Mouse (Mus musculus): Measurements from ENCODE around the gene Zfp54. TPM values are rescaled to one million over a fixed set of nuclear protein-coding genes. Genes with fewer than 3 reads are reported as not detected.
"Not testable (repeated sequence)": the region's sequence is repeated elsewhere in the genome, so short reads cannot be mapped to it uniquely, and the experiment has no call there.

Zfp54 gene
- 1.7 and 1.9 TPM in 2 replicates for polyA plus RNA-seq (2015; fragmentation: Nextera tagmentation; extraction: Ambion mirVana)

- ATAC-seq (ENCODE audit: low read depth) = peak; percentile 100
- H3K27me3 ChIP-seq (ENCODE audit: control insufficient read depth, insufficient read depth, low read depth, low read length) = no peaks in the 10 kb centered on the region
- H3K36me3 ChIP-seq (ENCODE audit: control insufficient read depth, insufficient read depth) = no peaks in the 10 kb centered on the region
- peak within 1 kb of the TSS; percentile 67 for H3K4me3 ChIP-seq (ENCODE audit: low read depth, low read length)
- peak within 1 kb of the TSS; percentile 86 for H3K27ac ChIP-seq (ENCODE audit: low read length)
- peaks cover 7% of the 10 kb centered on the region; the same call in 1 of the 2 replicates for H3K4me1 ChIP-seq (ENCODE audit: control insufficient read depth, low read depth, low read length)
- peak within 1 kb of the TSS; percentile 85 for H3K4me2 ChIP-seq (ENCODE audit: low read depth, low read length)
- H3K9me3 ChIP-seq (replicated peaks; ENCODE audit: control insufficient read depth, low read length) = no peaks in the 10 kb centered on the region
- WGBS (ENCODE audit: insufficient replicate concordance) = under 1% methylated on average over 22 of the region's 22 CpGs
- peak within 1 kb of the TSS; percentile 60 for H3K9ac ChIP-seq (ENCODE audit: low read depth, low read length)
Observed at GRCm38 (mm10) chr17:21422664-21423599, at the start of gene Zfp54. Gene Zfp54 (plus strand): TSS chr17:21423227.

GRCm38 (mm10) chr17:21375311-21375710, 47.7 kb upstream of the Zfp54 start:
- no peak overlapping the region for H3K4me3 ChIP-seq (ENCODE audit: low read depth, low read length)
- no peak for ATAC-seq (ENCODE audit: low read depth)
- WGBS (ENCODE audit: insufficient replicate concordance) = 60% methylated on average over 1 of the region's 1 CpGs

GRCm38 (mm10) chr17:21383391-21384056, 39.5 kb upstream of the Zfp54 start, which contains the start of gene Zfp677:
Gene Zfp677 (plus strand): TSS chr17:21383748.
- WGBS (ENCODE audit: insufficient replicate concordance) = 2% methylated on average over 20 of the region's 20 CpGs
- peak within 1 kb of the TSS; percentile 66 for H3K4me2 ChIP-seq (ENCODE audit: low read depth, low read length)
- H3K9ac ChIP-seq (ENCODE audit: low read depth, low read length) = no peak within 1 kb of the TSS
- H3K4me1 ChIP-seq (ENCODE audit: control insufficient read depth, low read depth, low read length) = no peaks in the 10 kb centered on the region
- no peak within 1 kb of the TSS for H3K27ac ChIP-seq (ENCODE audit: low read length)
- H3K4me3 ChIP-seq (ENCODE audit: low read depth, low read length) = peak within 1 kb of the TSS; percentile 57
- ATAC-seq (ENCODE audit: low read depth) = peak; percentile 98
- H3K36me3 ChIP-seq (ENCODE audit: control insufficient read depth, insufficient read depth) = no peaks in the 10 kb centered on the region
- no peaks in the 10 kb centered on the region for H3K9me3 ChIP-seq (replicated peaks; ENCODE audit: control insufficient read depth, low read length)
- H3K27me3 ChIP-seq (ENCODE audit: control insufficient read depth, insufficient read depth, low read depth, low read length) = no peaks in the 10 kb centered on the region

More at GRCm38 (mm10) chr17:21375311-21375710, 47.7 kb upstream of the Zfp54 start:
- H3K9me3 ChIP-seq (replicated peaks; ENCODE audit: control insufficient read depth, low read length) = no peaks in the 10 kb centered on the region
- H3K9ac ChIP-seq (ENCODE audit: low read depth, low read length) = no peak overlapping the region
- H3K27ac ChIP-seq (ENCODE audit: low read length) = no peak overlapping the region
- H3K36me3 ChIP-seq (ENCODE audit: control insufficient read depth, insufficient read depth) = no peaks in the 10 kb centered on the region
- H3K4me1 ChIP-seq (ENCODE audit: control insufficient read depth, low read depth, low read length) = no peaks in the 10 kb centered on the region
- H3K27me3 ChIP-seq (ENCODE audit: control insufficient read depth, insufficient read depth, low read depth, low read length) = no peaks in the 10 kb centered on the region
- H3K4me2 ChIP-seq (ENCODE audit: low read depth, low read length) = no peak overlapping the region

- Histone ChIP-seq H3K27me3 (ENCODE audit: control insufficient read depth, insufficient read depth, low read depth, low read length) (no peaks in the 10 kb centered on the region), H3K4me1 (ENCODE audit: control insufficient read depth, low read depth, low read length) (no peaks in the 10 kb centered on the region), H3K9ac (ENCODE audit: low read depth, low read length) (no peak overlapping the region), H3K27ac (ENCODE audit: low read length) (no peak overlapping the region), H3K4me2 (ENCODE audit: low read depth, low read length) (peak overlapping the region; percentile 66), H3K36me3 (ENCODE audit: control insufficient read depth, insufficient read depth) (no peaks in the 10 kb centered on the region), H3K9me3 (replicated peaks; ENCODE audit: control insufficient read depth, low read length) (no peaks in the 10 kb centered on the region), H3K4me3 (ENCODE audit: low read depth, low read length) (peak overlapping the region; percentile 57)
- ATAC-seq (ENCODE audit: low read depth) = peak; percentile 25; the same call in 1 of the 2 replicates
- WGBS (ENCODE audit: insufficient replicate concordance) = 8% methylated on average over 8 of the region's 8 CpGs
Observed at GRCm38 (mm10) chr17:21384057-21384411, 39.0 kb upstream of the Zfp54 start.

GRCm38 (mm10) chr17:21438806-21439400, 15.9 kb downstream of the Zfp54 start:
- ATAC-seq (ENCODE audit: low read depth); H3K9me3 ChIP-seq (replicated peaks; ENCODE audit: control insufficient read depth, low read length); H3K27me3 ChIP-seq (ENCODE audit: control insufficient read depth, insufficient read depth, low read depth, low read length); H3K9ac ChIP-seq (ENCODE audit: low read depth, low read length); H3K4me2 ChIP-seq (ENCODE audit: low read depth, low read length); H3K4me1 ChIP-seq (ENCODE audit: control insufficient read depth, low read depth, low read length); H3K4me3 ChIP-seq (ENCODE audit: low read depth, low read length); H3K27ac ChIP-seq (ENCODE audit: low read length); H3K36me3 ChIP-seq (ENCODE audit: control insufficient read depth, insufficient read depth): not testable (repeated sequence)
- WGBS (ENCODE audit: insufficient replicate concordance) = 60% methylated on average over 9 of the region's 9 CpGs

GRCm38 (mm10) chr17:21449669-21450068, 26.6 kb downstream of the Zfp54 start:
- peak; percentile 71 for ATAC-seq (ENCODE audit: low read depth)
- Histone ChIP-seq H3K4me2 (ENCODE audit: low read depth, low read length) (peak overlapping the region; percentile 90), H3K4me1 (ENCODE audit: control insufficient read depth, low read depth, low read length) (peaks cover 4% of the 10 kb centered on the region), H3K9me3 (replicated peaks; ENCODE audit: control insufficient read depth, low read length) (no peaks in the 10 kb centered on the region), H3K4me3 (ENCODE audit: low read depth, low read length) (peak overlapping the region; percentile 87), H3K36me3 (ENCODE audit: control insufficient read depth, insufficient read depth) (no peaks in the 10 kb centered on the region), H3K27me3 (ENCODE audit: control insufficient read depth, insufficient read depth, low read depth, low read length) (no peaks in the 10 kb centered on the region), H3K9ac (ENCODE audit: low read depth, low read length) (peak overlapping the region; percentile 64), H3K27ac (ENCODE audit: low read length) (peak overlapping the region; percentile 89)
- 0% methylated on average over 3 of the region's 3 CpGs for whole genome bisulfite sequencing (ENCODE audit: insufficient replicate concordance)

GRCm38 (mm10) chr17:21450138-21450704, 27.2 kb downstream of the Zfp54 start, which contains the start of gene Zfp51:
Gene Zfp51 (plus strand): TSS chr17:21450374.
- no peaks in the 10 kb centered on the region for H3K9me3 ChIP-seq (replicated peaks; ENCODE audit: control insufficient read depth, low read length)
- H3K4me3 ChIP-seq (ENCODE audit: low read depth, low read length) = peak within 1 kb of the TSS; percentile 87
- peak within 1 kb of the TSS; percentile 64 for H3K9ac ChIP-seq (ENCODE audit: low read depth, low read length)
- peak; percentile 100 for ATAC-seq (ENCODE audit: low read depth)
- peaks cover 4% of the 10 kb centered on the region for H3K4me1 ChIP-seq (ENCODE audit: control insufficient read depth, low read depth, low read length)
- H3K27me3 ChIP-seq (ENCODE audit: control insufficient read depth, insufficient read depth, low read depth, low read length) = no peaks in the 10 kb centered on the region
- peak within 1 kb of the TSS; percentile 89 for H3K27ac ChIP-seq (ENCODE audit: low read length)
- H3K4me2 ChIP-seq (ENCODE audit: low read depth, low read length) = peak within 1 kb of the TSS; percentile 90
- WGBS (ENCODE audit: insufficient replicate concordance) = under 1% methylated on average over 26 of the region's 26 CpGs
- H3K36me3 ChIP-seq (ENCODE audit: control insufficient read depth, insufficient read depth) = no peaks in the 10 kb centered on the region

GRCm38 (mm10) chr17:21463550-21463949, 40.5 kb downstream of the Zfp54 start:
- WGBS (ENCODE audit: insufficient replicate concordance) = 82% methylated on average over 5 of the region's 5 CpGs

More at GRCm38 (mm10) chr17:21463550-21463949, 40.5 kb downstream of the Zfp54 start:
- H3K4me2 ChIP-seq (ENCODE audit: low read depth, low read length) = no peak overlapping the region
- no peak overlapping the region for H3K9ac ChIP-seq (ENCODE audit: low read depth, low read length)
- H3K4me3 ChIP-seq (ENCODE audit: low read depth, low read length) = no peak overlapping the region
- H3K27me3 ChIP-seq (ENCODE audit: control insufficient read depth, insufficient read depth, low read depth, low read length) = no peaks in the 10 kb centered on the region
- no peak overlapping the region for H3K27ac ChIP-seq (ENCODE audit: low read length)
- ATAC-seq (ENCODE audit: low read depth) = no peak
- peaks cover 13% of the 10 kb centered on the region for H3K36me3 ChIP-seq (ENCODE audit: control insufficient read depth, insufficient read depth)
- no peaks in the 10 kb centered on the region for H3K9me3 ChIP-seq (replicated peaks; ENCODE audit: control insufficient read depth, low read length)
- no peaks in the 10 kb centered on the region for H3K4me1 ChIP-seq (ENCODE audit: control insufficient read depth, low read depth, low read length)
